Mouse (Mus musculus): Measurements from ENCODE around the gene Tnfsf13.

Gene Tnfsf13

DNA sequence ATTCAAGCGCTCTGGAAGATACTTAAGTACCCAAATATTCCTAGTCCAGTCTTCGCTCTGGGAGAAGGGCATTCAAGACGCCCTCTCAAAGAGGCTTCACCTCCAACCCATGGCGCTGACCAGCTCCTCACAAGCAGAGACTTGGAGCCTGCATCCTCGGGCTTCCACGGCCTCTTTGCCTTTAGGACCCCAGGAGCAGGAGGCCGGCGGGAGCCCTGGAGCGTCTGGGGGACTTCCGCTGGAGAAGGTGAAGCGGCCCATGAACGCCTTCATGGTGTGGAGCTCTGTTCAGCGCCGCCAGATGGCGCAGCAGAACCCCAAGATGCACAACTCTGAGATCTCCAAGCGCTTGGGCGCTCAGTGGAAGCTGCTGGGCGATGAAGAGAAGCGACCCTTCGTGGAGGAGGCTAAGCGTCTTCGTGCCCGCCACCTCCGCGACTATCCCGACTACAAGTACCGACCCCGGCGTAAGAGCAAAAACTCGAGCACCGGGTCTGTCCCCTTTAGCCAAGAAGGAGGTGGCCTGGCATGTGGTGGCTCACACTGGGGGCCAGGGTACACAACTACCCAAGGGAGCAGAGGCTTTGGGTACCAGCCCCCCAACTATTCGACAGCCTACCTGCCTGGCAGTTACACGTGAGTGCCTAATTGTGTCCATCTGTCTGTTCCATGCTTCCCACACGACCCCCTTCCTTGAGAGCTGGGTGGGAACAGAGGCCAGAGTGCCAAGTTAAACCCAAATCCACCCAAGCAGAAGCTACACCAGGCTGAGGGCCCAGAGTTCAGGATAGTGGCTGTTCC, 30.1 kb downstream of the Tnfsf13 start, which contains the start of gene Sox15:
Gene Sox15 (plus strand): TSS at position 51 of the 801 bp plus-strand sequence.
- peak; percentile 93 for DNase-seq (ENCODE audit: low read depth, low spot score)

DNA sequence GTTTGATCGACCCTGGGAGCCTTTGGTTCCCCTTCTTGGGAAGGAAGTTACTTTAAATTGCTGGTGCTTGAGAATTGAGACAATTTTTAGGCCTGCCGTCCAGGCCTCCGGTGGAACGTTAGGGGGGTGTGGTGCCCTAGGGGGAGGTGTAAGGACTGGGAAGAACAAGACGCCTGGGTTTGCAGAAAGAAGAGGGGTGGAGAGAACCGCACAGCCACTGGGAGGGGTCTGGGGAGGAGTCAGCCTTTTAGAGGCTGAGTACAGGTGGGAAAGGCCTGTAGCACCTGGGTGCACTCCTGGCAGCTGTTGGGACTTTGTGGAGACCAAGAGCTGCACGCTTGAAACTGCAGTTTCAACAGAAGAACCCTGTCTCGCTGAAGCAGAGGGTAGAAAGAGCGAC, 30.8 kb downstream of the Tnfsf13 start:
- peak; percentile 88 for DNase-seq (ENCODE audit: low read depth, low spot score)

DNA sequence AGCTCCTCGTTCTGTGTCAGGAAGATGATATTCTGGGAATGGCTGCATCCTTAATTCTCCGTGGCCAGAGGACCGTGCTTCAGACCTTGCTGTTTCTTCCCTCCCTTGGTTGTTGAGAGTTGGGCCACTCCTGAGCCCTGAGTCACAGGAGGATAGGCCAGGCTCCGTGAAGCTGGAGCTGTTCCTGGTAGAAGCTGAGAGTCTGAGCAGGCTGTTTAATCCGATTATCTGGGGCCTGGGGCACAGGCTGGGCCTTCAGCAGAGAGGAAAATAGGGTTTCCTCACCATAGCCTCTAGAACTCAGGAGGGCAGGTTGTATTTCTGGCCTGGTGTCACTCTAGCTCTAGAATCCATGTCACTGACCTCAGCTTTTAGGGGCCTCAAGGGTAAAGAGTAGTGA, 32.2 kb downstream of the Tnfsf13 start:
- DNase-seq (ENCODE audit: low read depth, low spot score) = no peak

DNA sequence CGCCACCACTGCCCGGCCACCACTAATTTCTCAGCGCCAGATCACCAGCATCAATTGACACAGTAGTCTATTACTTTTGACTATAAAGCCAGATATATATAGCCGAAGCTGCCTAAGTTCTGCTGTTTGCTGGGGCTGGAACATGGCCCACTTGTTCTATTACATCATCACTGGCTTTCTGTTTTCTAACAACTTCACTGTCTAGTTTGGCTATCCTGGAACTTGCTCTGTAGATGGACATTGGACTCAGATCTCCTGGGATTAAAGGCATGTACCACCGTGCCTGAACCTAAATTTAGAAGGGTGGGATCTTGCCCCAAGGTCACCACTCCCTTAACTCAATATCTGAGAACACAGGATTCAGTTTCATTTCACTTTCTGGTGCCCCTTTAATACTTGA, 39.7 kb downstream of the Tnfsf13 start:
- no peak for DNase-seq (ENCODE audit: low read depth, low spot score)

DNA sequence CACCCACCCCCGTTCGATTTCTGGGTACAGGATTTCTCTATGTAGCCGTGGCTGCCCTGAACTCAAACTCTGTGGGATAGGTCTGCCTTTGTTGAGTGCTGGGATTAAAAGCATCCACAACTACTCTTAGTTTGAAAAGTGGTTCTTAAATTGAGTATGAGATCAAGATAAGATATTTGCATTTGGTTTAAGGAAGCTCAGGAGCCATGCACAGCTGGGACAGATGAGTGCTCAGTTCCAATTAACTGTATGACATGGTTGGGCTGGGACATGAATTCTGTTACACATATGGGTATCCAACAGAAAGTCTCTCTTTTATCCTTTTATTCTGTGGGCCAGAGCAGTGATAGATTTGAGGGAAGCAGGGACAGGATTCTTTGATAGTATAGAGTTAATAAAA, 50.1 kb downstream of the Tnfsf13 start:
- DNase-seq (ENCODE audit: low read depth, low spot score) = no peak

DNA sequence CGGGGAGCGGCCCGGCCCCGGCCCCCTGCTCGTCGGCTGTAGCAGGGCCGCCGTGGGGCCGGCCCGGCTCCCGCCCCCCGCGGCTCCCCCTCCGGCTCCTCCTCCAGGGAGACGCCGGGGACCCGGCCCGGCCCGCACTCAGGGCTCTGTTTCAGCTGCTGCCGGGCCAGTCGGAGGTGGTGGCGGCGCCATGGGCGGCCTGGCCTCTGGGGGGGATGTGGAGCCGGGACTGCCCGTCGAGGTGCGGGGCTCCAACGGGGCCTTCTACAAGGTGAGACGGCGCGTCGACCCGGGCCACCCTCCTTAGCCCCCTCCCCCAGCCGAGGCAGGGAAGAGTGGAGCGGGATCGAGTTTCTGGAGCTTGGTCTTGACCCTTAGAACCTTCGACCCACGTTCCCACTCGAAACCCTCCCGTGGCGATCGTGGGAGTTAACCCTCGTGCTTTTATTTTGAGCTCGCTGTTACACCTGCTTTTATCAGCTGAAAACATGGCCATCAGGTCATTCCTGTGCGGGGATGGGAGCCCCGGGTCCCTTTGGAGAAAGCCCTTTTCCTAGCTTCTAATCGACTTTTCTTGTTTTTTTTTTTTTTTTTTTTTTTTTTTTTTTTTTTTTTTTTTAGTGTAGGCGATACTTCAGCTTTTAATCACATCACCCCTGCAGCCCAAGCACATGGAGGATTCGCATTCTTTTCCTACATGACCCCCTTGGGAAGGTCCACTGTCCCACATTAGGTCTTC, 52.3 kb downstream of the Tnfsf13 start:
- DNase-seq (ENCODE audit: low read depth, low spot score) = peak; percentile 79

Data from ZHBTc4 (cell line).